Mouse (Mus musculus): ENCODE data around the gene Polr3c. TPM values are rescaled to one million over a fixed set of nuclear protein-coding genes. Genes with fewer than 3 reads are reported as not detected.

Polr3c gene
- polyA plus RNA-seq (2014; fragmentation: Illumina TruSeq; extraction: RNeasy Lipid Tissue Mini Kit (QIAGEN cat#74804); ENCODE audit: low read depth, low replicate concordance) = 11.7 TPM

DNA sequence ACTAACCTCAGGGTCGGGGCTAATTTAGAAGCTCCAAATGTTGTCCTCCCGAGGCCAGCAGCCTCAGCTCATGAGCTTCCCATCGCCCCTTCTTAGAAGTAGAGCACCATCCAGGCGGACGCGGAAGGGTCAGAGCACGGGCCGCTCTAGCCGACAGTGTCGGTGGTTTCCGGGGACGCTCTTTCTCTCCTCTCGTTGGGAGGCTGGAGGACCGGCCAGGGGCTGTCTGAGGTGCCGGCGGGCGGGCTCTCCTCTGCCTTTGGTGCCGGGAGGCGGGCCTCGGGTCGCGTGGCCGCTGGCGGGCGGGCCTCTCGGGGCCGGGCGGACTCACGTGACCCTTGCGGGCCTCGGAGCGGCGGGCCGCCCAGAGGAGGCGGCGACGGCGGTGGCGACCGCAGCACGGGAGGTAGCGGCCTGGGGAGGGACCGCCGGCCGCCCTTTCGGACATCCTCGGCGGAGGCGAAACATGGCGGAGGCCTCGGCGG lies at the start of gene Polr3c, which contains the start of gene Rnf115:
TSS of gene Polr3c (minus strand) at position 286 of the 485 bp plus-strand sequence.
TSS of gene Rnf115 (plus strand) at position 322 of the 485 bp plus-strand sequence.

DNA sequence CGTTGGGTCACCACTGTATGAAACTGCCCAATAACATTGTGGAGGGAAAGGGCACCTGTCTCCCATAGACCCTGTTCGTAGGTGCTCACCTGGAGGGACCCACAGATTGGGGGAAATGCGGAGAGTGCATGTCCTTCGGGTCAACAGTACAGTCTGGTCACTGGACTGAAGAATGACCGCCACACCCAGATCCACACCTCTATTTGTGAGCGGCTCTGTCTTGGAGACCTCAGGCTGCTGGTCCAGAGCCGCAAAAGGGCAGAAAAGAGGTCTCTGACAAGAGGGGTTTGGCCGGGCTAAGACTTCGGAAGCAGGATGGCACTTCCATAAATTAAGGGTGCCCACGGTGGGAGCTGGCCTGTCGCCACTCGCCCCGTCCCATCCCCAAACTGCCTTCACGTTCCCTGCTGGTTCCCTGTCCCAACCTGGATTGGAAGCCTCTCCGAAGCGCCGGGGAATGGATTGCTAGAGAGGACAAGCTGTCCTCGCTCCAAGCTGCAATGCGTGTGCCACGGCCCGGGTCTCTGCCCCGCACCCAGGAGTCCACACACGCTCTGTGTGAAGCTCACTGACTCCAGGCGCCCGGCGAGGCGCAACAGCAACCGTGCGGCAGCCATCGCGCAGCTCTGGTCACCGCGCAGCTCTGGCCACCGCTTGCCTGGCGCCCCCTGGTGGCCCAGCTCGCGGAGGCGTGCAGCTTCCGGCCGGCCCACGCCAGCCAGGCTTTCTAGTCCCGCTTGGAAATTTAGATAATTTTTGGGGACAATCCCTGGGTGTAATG lies 19.3 kb downstream of the Polr3c start, which contains the start of gene Nudt17:
TSS of gene Nudt17 (minus strand) at position 660 of the 781 bp plus-strand sequence.

DNA sequence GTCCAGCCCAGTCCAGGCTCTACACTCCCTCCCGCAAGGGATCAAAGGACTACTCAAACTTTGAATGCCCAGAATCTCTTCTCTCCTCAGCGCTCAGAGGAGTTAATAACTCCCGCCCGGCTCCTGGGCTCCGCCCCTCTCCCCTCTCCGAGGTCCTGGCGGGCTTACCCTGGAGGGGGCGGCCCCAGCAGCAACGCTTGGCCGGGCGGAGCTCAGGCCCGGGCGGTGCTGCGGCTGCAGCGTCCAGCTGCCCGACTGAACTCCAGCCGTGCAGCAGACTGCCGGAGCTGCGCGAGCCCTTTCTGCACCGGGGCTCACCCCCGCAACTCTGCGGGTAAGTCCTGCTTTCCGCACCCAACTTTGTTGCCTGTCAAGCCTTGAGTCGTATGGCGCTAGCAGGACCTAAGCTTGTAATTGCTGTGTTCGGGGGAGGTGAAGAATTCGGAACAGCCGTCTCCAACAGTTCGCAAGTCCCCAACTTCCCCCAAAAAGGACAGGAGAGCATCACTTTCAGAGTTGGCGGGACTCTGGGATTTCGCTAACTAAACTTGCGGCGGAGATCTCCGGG lies 31.1 kb downstream of the Polr3c start, which contains the start of gene Pias3:
TSS of gene Pias3 (plus strand) at position 187 of the 568 bp plus-strand sequence.

DNA sequence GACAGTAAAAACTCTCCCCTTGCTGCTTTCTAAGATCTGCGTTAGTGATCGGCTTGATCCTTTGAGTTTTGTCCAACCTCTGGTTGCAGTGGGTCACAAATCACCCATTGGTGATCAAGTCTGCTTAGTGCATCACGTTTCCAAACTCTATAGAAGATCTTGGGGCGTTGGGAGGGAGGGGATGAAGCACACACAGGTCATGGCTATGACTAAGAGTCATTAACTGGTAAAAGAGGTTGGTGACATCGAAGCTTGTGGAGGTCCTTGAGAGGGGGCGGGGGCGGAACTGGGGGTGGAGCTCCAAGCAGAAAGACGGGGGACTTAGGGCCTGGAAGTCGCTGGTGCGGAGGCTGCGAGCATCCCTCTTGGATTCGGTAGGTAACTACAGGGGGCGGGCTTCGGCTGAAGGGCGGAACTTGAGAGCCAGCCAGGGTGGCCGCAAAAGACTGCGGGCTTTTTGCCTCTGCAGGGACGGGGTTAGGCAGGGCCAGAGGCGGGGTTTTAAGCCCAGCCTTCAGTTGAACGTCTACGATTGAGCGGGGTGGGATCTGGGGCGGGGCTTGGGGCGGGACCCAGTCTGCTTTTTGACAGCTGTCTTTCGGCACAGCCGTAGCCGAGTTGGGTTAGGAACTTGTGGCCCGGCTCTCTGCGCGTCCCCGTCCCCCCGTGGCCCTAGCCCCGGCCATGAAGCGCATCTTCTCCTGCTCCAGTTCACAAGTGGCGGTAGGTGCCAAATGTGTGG lies 57.5 kb downstream of the Polr3c start, which contains the start of gene Ankrd35:
TSS of gene Ankrd35 (plus strand) at position 405 of the 742 bp plus-strand sequence.

Other genes with a start within 250 kb of the Polr3c start
- gene Hfe2, start 202.5 kb downstream of the Polr3c start, polyA plus RNA-seq (2014; fragmentation: Illumina TruSeq; extraction: RNeasy Lipid Tissue Mini Kit (QIAGEN cat#74804); ENCODE audit: low read depth, low replicate concordance) = 65.1 TPM
- gene Txnip, start 169.7 kb downstream of the Polr3c start, polyA plus RNA-seq (2014; fragmentation: Illumina TruSeq; extraction: RNeasy Lipid Tissue Mini Kit (QIAGEN cat#74804); ENCODE audit: low read depth, low replicate concordance) = 30.9 TPM
- gene Gm16253, start 150.6 kb downstream of the Polr3c start, polyA plus RNA-seq (2014; fragmentation: Illumina TruSeq; extraction: RNeasy Lipid Tissue Mini Kit (QIAGEN cat#74804); ENCODE audit: low read depth, low replicate concordance) = not detected
- 22.8 TPM for gene Polr3gl, start 133.4 kb downstream of the Polr3c start, polyA plus RNA-seq (2014; fragmentation: Illumina TruSeq; extraction: RNeasy Lipid Tissue Mini Kit (QIAGEN cat#74804); ENCODE audit: low read depth, low replicate concordance)
- gene Ankrd34a, start 131.0 kb downstream of the Polr3c start, polyA plus RNA-seq (2014; fragmentation: Illumina TruSeq; extraction: RNeasy Lipid Tissue Mini Kit (QIAGEN cat#74804); ENCODE audit: low read depth, low replicate concordance) = not detected
- 3.8 TPM for gene Lix1l, start 126.5 kb downstream of the Polr3c start, polyA plus RNA-seq (2014; fragmentation: Illumina TruSeq; extraction: RNeasy Lipid Tissue Mini Kit (QIAGEN cat#74804); ENCODE audit: low read depth, low replicate concordance)
- gene Rbm8a, start 97.7 kb downstream of the Polr3c start, polyA plus RNA-seq (2014; fragmentation: Illumina TruSeq; extraction: RNeasy Lipid Tissue Mini Kit (QIAGEN cat#74804); ENCODE audit: low read depth, low replicate concordance) = 21.6 TPM
- gene Pex11b, start 92.3 kb downstream of the Polr3c start, polyA plus RNA-seq (2014; fragmentation: Illumina TruSeq; extraction: RNeasy Lipid Tissue Mini Kit (QIAGEN cat#74804); ENCODE audit: low read depth, low replicate concordance) = 14.7 TPM
- not detected for gene Gm42957, start 92.2 kb downstream of the Polr3c start, polyA plus RNA-seq (2014; fragmentation: Illumina TruSeq; extraction: RNeasy Lipid Tissue Mini Kit (QIAGEN cat#74804); ENCODE audit: low read depth, low replicate concordance)
- 0.26 TPM for gene Itga10, start 82.0 kb downstream of the Polr3c start, polyA plus RNA-seq (2014; fragmentation: Illumina TruSeq; extraction: RNeasy Lipid Tissue Mini Kit (QIAGEN cat#74804); ENCODE audit: low read depth, low replicate concordance)
- gene Ankrd35, start 57.5 kb downstream of the Polr3c start, polyA plus RNA-seq (2014; fragmentation: Illumina TruSeq; extraction: RNeasy Lipid Tissue Mini Kit (QIAGEN cat#74804); ENCODE audit: low read depth, low replicate concordance) = not detected
- gene Pias3, start 31.2 kb downstream of the Polr3c start, polyA plus RNA-seq (2014; fragmentation: Illumina TruSeq; extraction: RNeasy Lipid Tissue Mini Kit (QIAGEN cat#74804); ENCODE audit: low read depth, low replicate concordance) = 2.7 TPM
- not detected for gene Nudt17, start 19.1 kb downstream of the Polr3c start, polyA plus RNA-seq (2014; fragmentation: Illumina TruSeq; extraction: RNeasy Lipid Tissue Mini Kit (QIAGEN cat#74804); ENCODE audit: low read depth, low replicate concordance)
- gene Rnf115, start within 50 bp of the Polr3c start, polyA plus RNA-seq (2014; fragmentation: Illumina TruSeq; extraction: RNeasy Lipid Tissue Mini Kit (QIAGEN cat#74804); ENCODE audit: low read depth, low replicate concordance) = 65.2 TPM
- gene Pdzk1, start 101.7 kb upstream of the Polr3c start, polyA plus RNA-seq (2014; fragmentation: Illumina TruSeq; extraction: RNeasy Lipid Tissue Mini Kit (QIAGEN cat#74804); ENCODE audit: low read depth, low replicate concordance) = 28.7 TPM
- 0.48 TPM for gene Cd160, start 101.7 kb upstream of the Polr3c start, polyA plus RNA-seq (2014; fragmentation: Illumina TruSeq; extraction: RNeasy Lipid Tissue Mini Kit (QIAGEN cat#74804); ENCODE audit: low read depth, low replicate concordance)
- 0.32 TPM for gene Gja5, start 177.1 kb upstream of the Polr3c start, polyA plus RNA-seq (2014; fragmentation: Illumina TruSeq; extraction: RNeasy Lipid Tissue Mini Kit (QIAGEN cat#74804); ENCODE audit: low read depth, low replicate concordance)
- gene Gpr89, start 177.7 kb upstream of the Polr3c start, polyA plus RNA-seq (2014; fragmentation: Illumina TruSeq; extraction: RNeasy Lipid Tissue Mini Kit (QIAGEN cat#74804); ENCODE audit: low read depth, low replicate concordance) = 11.7 TPM
- not detected for gene Gja8, start 198.4 kb upstream of the Polr3c start, polyA plus RNA-seq (2014; fragmentation: Illumina TruSeq; extraction: RNeasy Lipid Tissue Mini Kit (QIAGEN cat#74804); ENCODE audit: low read depth, low replicate concordance)